Mouse (Mus musculus): ENCODE results near the gene Atxn7.
"Not testable (repeated sequence)": the region's sequence is repeated elsewhere in the genome, so short reads cannot be mapped to it uniquely, and the experiment has no call there.

The Atxn7 gene

DNA sequence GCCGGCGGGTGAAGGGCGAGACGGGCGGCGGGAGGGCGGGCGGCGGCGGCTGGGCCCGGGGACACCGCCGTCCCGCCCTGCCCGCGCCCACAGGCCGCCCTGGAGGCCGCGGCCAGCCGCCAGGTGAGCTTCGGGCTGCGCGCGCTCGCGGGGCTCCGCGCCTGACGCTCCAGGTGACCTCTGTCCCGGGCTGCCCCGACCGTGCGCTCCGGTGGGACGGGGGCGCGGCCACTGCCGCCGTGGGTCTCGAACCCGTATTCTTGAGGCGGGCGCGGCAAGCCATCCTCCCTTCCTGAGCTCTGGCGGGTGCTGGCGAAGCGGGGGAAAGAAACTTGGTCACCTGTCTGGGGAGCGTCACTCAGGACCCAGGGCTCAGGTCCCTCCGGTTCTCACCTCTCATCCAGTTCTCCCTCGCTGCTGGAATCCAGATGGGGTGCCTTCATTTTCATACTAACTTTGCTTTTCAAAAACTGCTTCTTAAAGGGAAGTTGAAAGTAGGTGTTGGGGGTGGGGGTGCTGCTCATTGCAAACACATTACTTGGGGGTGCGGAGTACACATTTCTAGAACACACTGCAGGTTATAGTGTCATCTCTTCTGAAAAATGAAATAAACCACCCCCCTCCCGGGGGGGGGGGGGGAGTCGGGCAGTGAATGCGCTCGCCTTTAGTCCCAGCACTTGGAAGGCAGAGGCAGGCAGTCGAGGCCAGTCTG is at the start of gene Atxn7, which contains the start of gene Thoc7:
Gene Atxn7, plus strand, starts transcription at position 40 of the 712 bp plus-strand sequence.
Gene Thoc7, minus strand, starts transcription at position 452 of the 712 bp plus-strand sequence.
- peak; percentile 66 to 73 for DNase-seq

GRCm38 (mm10) chr14:13914387-13915082 is 46.7 kb upstream of the Atxn7 start, which contains the start of gene Gm281:
Gene Gm281, minus strand, starts transcription at chr14:13914478.
- no peak for DNase-seq

GRCm38 (mm10) chr14:13915207-13915606 is 46.0 kb upstream of the Atxn7 start:
- no peak for DNase-seq

GRCm38 (mm10) chr14:13917208-13917607 is 44.0 kb upstream of the Atxn7 start:
- DNase-seq, result no peak

DNA sequence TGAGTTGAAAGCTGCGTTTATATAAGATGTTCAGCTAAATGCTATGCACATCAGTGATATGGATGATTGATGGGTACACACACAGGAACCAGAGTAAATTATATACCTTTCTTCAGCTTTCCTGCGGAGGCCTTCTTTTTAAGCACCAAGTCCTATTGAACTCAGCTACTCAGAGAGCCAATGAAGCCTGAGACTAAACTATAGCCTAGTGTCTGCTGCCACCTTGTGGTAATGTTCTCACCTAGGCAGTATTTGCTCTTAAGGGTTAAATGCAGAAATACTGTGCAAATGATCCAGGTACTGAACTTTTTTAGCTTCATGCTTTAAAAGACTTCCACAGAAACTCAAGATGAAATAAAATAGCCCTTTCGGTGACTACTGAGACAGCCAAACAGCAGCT is 43.6 kb upstream of the Atxn7 start:
- DNase-seq, result peak; percentile 41 to 77

- no peak for DNase-seq
Measured at GRCm38 (mm10) chr14:13933290-13934051, 27.8 kb upstream of the Atxn7 start.

GRCm38 (mm10) chr14:13934052-13934371 is 27.2 kb upstream of the Atxn7 start:
- no peak for DNase-seq

DNA sequence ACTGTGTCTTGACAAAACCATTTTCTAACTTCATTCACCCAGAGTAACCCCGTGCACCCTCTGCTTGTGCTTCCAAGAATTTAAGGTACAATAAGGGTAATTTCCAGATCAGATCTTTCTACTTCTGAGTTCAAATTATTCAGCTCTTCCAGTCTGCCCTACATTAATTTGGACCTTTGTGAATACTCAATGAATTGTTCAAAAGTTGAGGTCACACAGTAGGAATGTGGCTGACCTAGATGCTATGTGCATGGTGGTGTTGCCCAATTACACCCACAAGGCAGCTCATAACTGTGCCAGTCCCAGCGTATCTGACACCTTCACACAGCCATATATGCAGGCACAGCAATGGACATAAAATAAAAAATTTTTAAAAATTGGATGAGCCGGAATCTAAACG is 16.6 kb upstream of the Atxn7 start:
- no peak for DNase-seq

- DNase-seq, result no peak
Measured at GRCm38 (mm10) chr14:13948345-13948744, 12.9 kb upstream of the Atxn7 start.

GRCm38 (mm10) chr14:13950401-13950800 is 10.8 kb upstream of the Atxn7 start:
- DNase-seq, result peak in 1 of 2 experiments; percentile 56

DNA sequence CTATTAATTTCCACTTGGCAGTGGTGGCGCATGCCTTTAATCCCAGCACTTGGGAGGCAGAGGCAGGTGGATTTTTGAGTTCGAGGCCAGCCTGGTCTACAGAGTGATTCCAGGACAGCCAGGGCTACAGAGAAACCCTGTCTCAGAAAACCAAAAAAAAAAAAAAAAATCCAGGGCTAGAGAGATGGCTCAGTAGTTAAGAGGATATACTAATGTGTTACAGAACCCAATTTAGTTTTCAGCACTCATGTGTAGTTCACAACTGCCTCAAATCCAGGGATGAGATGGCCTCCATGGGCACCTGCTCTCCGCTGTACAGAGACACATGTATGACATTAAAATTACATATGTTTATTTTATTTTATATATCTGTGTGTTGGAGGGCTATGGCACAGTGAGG is 9.1 kb upstream of the Atxn7 start:
- DNase-seq, result not testable (repeated sequence)

DNA sequence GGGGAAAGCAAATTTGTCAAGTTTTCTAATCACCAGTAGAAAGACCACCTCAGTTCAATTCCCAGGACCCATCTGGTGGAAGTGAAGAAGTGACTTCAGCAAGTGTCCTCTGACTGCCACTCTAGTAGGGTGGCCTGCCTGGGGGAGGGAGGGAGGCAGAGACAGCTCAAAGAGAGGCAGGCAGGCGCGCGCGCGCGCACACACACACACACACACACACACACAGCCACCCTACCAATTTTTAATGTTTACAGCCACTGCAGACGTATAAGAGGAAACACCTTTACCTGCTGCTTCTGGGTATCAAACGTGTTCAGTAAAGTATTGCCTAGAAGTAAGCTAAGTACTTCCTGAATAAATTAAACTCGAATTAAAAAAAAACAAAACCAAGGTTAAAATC is 1.2 kb upstream of the Atxn7 start:
- DNase-seq, result peak; percentile 39 to 66

DNA sequence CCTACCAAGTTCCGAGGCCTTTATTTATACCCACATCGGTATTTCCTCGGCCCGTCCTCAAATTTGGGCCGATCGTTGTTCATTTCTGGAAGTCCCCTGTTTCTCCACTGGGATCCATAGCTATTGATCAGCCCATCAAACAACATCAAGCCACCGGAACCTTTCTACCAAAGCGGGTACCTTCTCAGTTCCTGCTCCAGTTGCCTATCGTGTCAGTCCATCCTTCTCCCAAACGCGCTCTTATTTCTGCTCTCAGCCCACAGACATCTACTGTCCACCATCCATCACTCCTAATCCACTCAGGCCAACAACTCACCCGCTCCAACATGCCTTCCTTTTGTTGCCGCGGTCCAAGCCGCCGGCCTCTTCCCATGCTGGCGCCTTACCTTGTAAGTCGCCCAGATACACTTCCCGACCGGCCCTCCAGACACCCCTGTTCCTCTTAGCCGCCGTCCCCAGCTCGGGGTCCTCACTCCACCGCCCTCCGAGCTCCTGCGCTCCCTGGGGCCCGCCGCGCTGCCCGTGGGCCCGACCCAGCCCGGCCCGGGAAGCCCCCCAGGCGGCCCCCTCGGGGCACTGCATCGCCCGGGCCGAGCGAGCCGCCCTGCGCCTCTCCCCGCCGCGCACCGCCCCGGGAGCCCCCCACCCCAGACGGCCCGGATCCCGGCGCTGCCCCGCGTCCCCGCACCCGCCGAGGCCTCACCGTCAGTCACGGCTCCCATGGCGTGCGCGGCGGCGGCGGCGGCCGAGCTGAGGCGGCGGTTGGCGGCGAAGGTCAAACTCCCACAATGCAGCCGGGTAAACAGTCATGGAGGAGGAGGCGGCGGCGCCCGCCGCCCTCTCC is 536 bp upstream of the Atxn7 start:
- DNase-seq, result peak; percentile 78 to 87

DNA sequence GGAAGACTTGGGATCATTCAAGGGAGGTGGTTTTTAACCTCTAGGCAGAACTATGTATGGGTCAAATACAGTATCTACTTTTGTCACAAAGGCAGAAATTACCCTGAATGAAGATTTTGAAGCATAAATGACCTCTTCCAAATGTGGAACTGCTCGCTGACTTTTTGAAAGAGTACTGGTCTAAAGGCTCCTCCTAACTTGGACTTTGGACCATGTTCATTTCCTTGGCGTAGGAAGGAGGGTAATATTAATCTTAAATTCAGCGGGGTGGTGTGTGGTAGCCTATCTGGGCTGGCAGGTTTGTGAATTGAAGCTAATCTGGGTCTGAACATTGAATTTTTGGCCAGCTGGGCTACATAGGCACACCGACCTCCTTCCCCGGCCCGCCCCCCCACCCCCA is 1.2 kb downstream of the Atxn7 start:
- no peak for DNase-seq

GRCm38 (mm10) chr14:13963527-13963926 is 2.3 kb downstream of the Atxn7 start:
- DNase-seq, result no peak

DNA sequence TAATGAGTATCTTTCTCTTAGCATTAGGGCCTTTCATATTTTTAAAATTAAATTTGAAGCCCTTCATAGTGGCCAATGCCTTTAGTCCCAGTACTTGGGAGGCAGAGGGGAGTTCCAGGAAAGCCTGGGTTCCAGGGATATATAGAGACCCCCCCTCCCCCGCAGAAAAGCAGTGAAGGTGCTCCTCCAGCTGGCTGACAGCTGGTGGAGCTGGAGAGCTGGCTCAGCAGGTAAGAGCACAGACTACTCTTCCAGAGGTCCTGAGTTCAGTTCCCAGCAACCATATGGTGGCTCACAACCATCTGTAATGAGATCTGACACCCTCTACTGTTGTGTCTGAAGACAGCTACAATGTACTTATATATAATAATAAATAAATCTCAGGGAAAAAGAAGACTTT is 6.4 kb downstream of the Atxn7 start:
- DNase-seq, result no peak

GRCm38 (mm10) chr14:13968476-13968875 is 7.2 kb downstream of the Atxn7 start:
- no peak for DNase-seq

- DNase-seq, result no peak
Measured at GRCm38 (mm10) chr14:13970513-13970912, 9.3 kb downstream of the Atxn7 start.

GRCm38 (mm10) chr14:13971644-13972234 is 10.5 kb downstream of the Atxn7 start:
- no peak for DNase-seq

DNA sequence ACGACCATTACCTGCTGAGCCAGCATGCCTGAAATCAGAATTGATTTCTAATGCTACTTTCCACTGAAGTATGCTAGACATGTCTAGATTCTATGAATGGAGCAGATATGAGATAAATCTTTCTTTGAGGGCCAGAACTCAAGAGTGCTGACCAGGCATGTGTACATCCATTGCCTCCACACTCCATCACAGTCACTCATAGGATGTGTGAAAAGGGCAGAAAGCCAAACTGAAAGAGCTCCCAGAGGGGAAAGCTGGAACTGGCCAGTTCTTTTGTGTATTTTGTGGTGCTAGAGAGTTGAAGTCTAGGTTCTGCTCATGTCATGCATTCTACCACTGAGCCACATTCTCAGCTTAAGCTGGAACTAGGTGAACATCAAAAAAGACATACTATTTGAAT is 16.3 kb downstream of the Atxn7 start:
- no peak for DNase-seq

GRCm38 (mm10) chr14:13981286-13981685 is 20.0 kb downstream of the Atxn7 start:
- peak; percentile 22 to 27 for DNase-seq

DNA sequence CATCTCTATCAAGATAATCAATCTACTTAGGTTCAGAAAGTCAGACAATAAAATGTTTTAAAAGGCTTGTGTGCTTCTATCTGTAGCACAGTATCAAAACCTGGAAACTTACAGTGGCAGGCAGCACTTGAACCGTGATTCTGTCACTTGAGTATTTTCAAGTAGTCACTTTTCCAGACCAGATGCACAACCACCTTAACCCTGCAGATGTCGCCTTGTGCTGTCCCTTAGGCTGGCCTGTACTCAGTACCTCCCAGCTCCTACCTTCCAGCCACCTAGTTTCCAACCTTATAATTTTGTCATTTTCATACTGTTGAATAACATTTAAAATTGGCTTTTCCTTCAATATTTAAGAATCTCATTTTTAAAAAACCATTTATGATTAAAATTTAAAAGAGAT is 20.9 kb downstream of the Atxn7 start:
- DNase-seq, result no peak
